Mouse (Mus musculus): ENCODE results near the gene Wbp1.

- TF ChIP-seq CTCF (IDR thresholded peaks at IDR 0.05; ENCODE audit: borderline replicate concordance, insufficient read depth, low read depth, low read length) (no peak), POLR2A (IDR thresholded peaks at IDR 0.05; ENCODE audit: borderline replicate concordance, insufficient read depth, low read length) (no peak)
These were observed 51.3 kb downstream of the Wbp1 start, which contains the start of gene Tlx2 for GRCm38 (mm10) chr6:83070247-83070310.
